Mouse (Mus musculus): ENCODE data around the gene Eif2b5.

Gene Eif2b5

GRCm38 (mm10) chr16:20490581-20490980, 8.0 kb upstream of the Eif2b5 start:
- no peak for DNase-seq

GRCm38 (mm10) chr16:20491301-20491700, 7.3 kb upstream of the Eif2b5 start:
- DNase-seq = no peak

DNA sequence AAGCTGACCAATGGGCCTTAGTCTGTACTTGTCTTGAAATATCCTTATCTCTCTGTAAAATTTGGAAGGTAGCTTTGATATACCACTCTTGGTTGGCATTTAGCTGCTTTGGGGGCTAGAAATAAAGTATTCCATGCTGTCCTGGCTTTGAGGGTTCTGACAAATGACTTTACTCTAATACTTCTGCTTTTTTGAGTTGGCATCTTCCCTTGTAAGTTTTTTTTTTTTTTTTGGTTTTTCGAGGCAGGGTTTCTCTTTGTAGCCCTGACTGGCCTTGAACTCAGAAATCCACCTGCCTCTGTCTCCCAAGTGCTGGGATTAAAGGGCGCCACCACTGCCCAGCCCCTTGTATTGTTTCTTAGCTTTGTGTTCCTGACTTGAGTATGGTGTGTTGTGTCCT, 5.2 kb upstream of the Eif2b5 start:
- no peak for DNase-seq

DNA sequence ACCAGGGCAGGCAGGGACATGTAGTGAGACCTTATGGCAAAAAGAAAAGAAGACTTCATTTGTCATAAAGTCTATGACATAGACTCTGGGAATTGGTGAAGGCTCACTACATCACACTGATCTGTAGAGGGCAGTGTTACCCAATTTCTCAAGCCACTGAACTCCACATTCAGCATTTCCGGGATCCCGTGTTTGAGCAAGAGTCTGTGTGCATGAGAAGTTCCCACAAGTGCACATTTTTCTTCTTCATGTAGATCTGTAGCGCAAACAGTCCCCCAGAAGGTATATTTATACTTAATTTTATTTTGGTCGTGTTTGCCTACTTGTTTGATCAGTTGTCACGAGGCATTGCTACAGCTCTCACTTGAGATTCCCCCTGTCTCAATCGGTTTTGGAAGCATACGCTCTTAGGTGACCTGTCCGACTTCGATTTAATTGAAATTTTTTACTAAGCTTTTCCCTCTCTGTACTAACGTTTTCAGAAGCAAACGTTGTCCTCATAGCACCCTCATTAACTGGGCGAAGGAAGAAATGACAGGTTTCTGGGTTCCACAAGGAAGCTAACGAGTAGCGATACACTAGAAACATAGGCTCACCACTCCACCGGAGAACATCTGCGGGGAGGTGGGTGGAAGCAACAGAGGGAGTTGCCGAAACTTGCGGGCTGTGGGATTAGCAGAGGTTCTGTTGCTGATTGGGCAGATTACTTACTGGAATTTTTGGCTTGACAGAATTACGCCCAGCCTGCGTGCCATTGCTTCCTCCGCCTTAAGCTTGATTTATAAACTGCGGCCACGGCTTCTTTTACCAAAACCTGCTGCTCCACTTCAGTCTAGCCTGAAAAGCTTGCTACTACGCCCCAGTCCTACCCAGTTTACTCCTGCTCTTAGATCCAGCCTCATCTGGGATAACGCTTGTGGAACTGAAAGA, 1.7 kb upstream of the Eif2b5 start:
- DNase-seq = peak; percentile 58 to 68

- DNase-seq = no peak
These were observed 489 bp upstream of the Eif2b5 start for GRCm38 (mm10) chr16:20497980-20498676.

- no peak for DNase-seq
These were observed 7.4 kb downstream of the Eif2b5 start for GRCm38 (mm10) chr16:20506000-20506399.

GRCm38 (mm10) chr16:20509349-20509748, 10.7 kb downstream of the Eif2b5 start:
- peak; percentile 66 to 75 for DNase-seq

GRCm38 (mm10) chr16:20511277-20511847, 12.7 kb downstream of the Eif2b5 start:
- DNase-seq = no peak

DNA sequence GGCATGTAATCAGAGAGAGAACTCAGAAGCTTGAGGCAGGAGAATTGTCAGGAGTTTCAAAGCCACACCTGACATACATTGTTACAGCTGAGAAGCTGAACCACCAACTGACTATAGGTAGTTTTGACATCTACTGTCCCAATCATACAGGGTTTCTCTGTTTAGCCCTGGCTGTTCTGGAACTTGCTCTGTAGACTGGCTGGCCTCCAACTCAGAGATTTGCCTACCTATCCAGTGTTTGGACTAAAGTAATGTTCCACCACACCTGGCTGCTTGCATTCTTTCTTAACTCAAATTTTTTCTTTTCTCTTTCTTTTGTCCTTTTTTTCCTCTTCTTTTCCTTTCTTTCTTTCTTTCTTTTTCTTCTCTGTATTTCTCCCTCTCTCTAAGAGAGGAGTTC, 17.4 kb downstream of the Eif2b5 start:
- DNase-seq = peak in 1 of 2 experiments; percentile 24

GRCm38 (mm10) chr16:20516726-20517201, 18.1 kb downstream of the Eif2b5 start, which contains the start of gene Dvl3:
Dvl3 (plus strand) TSS chr16:20516982.
- peak; percentile 91 to 96 for DNase-seq

DNA sequence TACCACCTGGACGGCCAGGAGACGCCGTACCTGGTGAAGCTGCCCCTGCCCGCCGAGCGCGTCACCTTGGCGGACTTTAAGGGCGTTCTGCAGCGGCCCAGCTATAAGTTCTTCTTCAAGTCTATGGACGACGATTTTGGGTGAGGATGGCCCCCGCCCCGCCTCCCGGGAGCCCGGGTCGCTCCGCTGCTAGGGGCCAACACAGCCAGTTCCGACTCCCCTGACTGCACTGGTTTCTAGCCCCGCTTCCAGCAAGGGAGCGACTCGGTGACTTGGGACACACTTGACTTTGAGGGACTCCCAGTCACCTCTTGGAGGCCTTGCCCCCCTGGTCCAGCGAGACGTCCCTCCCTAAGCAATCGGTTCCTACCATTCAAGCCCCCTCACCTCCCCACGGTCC, 18.6 kb downstream of the Eif2b5 start:
- no peak for DNase-seq

DNA sequence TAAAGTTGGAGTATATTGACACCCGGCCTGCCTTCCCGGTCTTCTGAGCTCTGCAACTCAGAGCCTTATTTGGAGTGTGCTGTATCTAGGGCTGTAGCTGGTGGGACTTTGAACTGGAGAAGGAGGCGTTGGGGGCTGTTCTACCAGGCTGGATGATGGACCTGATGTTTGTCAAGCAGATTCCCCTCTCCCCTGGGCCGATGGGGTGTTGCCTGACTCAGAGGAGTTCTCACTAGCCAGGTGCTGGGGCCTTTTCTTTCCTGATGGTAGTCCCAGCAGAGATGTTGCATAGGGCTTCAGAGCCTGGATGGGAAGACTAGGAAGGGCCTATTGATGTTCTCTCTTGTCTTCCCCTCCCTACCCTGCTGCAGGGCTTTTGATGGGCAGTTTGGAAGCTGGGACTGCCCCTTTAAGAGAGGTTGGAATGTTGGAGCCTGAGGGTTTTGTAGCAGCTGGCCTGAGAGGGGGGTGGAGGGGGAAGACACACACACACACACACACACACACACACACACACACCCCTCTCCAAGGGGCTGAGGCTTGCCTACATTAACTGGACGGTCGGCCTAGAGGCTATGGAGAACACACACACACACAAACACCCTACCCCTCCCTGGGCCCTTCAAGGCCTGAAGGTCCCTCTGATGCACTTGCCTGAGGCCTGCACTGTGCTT, 19.2 kb downstream of the Eif2b5 start:
- DNase-seq = peak in 1 of 2 experiments; percentile 56

GRCm38 (mm10) chr16:20523886-20524285, 25.3 kb downstream of the Eif2b5 start:
- no peak for DNase-seq

- DNase-seq = no peak
These were observed 30.2 kb downstream of the Eif2b5 start for GRCm38 (mm10) chr16:20528779-20529178.

GRCm38 (mm10) chr16:20529375-20529774, 30.8 kb downstream of the Eif2b5 start:
- DNase-seq = peak in 1 of 2 experiments; percentile 23

DNA sequence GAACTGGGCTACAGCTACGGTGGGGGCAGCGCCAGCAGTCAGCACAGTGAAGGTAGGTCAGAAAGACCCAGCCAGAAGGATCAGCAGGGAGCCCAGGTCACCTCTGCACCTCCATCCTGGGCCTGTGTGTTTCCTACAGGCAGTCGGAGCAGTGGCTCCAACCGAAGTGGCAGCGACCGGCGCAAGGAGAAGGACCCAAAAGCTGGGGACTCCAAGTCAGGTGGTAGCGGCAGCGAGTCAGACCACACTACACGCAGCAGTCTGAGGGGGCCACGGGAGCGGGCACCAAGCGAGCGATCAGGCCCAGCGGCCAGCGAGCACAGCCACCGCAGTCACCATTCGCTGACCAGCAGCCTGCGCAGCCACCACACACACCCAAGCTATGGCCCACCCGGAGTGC, 32.3 kb downstream of the Eif2b5 start:
- peak in 1 of 2 experiments; percentile 14 for DNase-seq

DNA sequence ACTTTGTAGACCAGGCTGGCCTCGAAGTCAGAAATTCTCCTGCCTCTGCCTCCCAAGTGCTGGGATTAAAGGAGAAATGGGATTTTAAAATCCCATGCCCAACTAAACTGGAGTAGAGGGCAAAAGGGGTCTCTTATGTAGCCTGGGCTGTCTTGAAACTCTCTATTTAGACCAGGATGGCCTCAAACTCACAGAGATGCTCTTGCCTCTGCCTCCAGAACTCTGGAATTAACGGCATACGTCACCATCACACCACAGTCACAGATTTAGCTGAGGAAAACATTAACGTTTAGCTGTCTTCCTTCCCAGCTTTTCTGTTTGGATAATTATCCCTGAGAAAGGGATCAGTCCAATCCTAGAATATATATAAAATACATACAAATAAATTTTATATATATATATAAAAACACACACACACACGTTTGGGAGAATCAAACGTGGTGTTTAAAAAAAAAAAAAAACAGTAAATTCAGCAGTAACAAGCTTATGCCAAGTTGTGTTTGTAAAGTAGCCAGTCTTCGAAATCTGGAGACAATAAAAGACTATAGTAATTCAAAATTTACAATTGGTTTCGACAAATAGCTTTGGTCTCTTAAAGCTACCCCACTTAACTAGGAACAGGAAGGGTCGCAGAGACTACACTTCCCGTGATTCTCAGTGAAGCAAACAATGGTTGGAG, 36.1 kb downstream of the Eif2b5 start:
- no peak for DNase-seq

- peak; percentile 92 to 95 for DNase-seq
These were observed 36.9 kb downstream of the Eif2b5 start, which contains the start of gene Ap2m1 for GRCm38 (mm10) chr16:20535296-20536080. Ap2m1 (plus strand) TSS chr16:20535478.

DNA sequence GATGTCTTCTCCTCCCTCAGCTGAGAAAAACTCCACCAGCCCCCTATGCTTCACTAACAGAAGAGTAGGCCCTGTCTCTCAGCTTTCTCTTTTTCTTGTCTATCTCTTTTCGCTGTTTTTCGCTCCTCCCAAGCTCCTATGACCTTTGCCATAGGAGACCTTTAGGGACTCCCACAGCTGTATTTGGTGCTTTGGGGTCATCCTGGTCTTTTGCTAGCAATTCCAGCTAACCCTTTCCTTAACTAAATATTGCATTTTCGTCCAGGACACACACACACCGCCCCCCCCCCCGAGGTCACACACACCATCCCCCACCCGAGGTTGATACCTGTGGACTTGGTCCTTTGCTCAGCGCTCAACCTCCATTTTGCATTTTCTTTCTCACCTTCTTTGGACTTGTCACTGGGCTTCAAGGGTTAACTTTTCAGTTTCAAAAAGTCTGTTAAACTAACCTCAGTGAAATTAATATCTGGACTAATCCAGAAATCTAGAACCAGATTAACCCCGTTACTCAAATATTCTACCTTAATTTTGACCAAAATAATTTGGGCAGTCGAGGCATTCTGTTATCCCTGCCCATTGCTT, 37.6 kb downstream of the Eif2b5 start:
- DNase-seq = no peak

DNA sequence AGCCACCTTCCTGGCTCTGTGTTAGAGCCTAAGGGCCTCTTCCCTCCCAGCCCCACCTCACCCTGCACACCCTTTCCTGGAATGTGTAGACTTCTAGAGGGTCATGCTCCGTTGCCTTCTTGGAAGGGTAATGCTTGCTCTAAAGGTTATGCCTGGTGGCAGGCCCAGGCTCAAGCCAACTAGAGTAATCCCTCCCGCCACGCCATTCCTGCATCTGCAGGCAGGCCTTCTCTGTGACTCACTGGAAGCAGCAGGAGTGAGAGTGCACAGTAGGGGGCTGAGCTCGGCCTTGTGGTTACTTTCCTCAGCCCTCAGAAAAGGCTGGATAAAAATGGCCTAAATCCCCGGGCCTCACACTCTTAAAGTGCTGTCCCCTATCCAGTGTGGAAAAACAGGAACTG, 38.5 kb downstream of the Eif2b5 start:
- peak; percentile 37 to 74 for DNase-seq
